Mouse (Mus musculus): ENCODE results near the gene Rab11fip4.
"Not testable (repeated sequence)": the region's sequence is repeated elsewhere in the genome, so short reads cannot be mapped to it uniquely, and the experiment has no call there.

Gene Rab11fip4

DNA sequence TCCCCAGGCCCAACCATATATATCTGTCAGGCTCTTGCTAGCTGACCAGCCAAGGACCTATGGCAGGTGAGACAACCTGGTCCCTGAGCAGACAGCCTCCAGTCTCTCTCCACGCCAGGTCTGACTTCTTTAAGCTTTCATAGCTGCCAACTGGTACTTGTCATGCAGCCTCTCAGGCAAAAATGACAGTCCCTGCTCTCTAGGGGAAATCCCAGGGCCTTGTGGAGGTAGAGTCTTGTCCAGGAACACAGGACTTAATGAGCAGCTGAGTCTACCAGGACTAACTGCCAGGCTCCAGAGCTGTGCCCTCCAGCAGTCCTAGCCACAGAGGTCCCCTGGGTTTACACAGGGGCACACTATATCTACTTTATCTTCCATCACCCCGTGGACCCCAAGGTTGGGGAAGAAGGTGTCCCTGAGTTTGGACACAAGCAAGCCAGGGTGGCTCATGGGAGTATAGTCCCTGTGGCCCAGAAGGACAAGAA is 85.5 kb downstream of the Rab11fip4 start:
- DNase-seq (ENCODE audit: low read depth, low spot score), result no peak

DNA sequence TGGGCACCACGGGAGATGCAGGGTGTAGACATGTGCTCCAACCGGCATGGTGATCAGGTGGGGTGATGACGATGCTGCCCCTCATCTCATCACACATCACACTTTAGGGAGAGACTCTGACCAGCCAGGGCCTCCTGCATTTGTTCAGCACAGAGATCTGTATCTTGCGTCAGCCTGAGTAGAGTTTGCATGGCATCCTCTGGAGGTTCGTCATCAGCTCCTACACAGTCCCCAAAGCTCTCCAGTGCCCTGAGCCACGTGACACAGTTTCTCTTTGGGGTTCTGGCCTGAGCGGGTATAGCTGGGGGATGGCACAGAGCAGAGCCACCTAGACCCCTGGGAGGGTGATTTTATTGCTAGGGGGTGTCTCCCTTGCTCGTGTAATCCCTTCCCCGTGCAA is 86.4 kb downstream of the Rab11fip4 start:
- no peak for DNase-seq (ENCODE audit: low read depth, low spot score)

GRCm38 (mm10) chr11:79678363-79679153 is 87.5 kb downstream of the Rab11fip4 start:
- DNase-seq (ENCODE audit: low read depth, low spot score), result no peak

DNA sequence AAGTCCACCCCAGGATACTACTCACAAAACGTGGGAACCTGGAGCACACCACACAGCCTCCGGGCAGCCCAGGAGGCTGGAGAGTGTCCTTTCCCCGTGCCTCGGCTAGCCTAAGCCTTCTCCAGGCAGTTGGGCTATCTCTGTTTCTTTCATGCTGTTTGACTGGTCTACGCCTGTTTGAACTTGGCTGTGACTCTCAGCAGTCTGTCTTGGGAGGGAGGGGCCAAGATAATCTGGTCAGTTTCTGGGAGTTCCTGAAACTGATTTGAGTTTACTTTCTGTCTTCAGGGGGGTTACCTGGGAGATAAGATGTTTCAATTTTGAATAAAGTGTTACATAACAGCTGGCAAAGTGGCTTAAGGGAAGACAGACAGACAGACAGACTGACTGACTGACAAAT is 88.9 kb downstream of the Rab11fip4 start:
- DNase-seq (ENCODE audit: low read depth, low spot score), result no peak

DNA sequence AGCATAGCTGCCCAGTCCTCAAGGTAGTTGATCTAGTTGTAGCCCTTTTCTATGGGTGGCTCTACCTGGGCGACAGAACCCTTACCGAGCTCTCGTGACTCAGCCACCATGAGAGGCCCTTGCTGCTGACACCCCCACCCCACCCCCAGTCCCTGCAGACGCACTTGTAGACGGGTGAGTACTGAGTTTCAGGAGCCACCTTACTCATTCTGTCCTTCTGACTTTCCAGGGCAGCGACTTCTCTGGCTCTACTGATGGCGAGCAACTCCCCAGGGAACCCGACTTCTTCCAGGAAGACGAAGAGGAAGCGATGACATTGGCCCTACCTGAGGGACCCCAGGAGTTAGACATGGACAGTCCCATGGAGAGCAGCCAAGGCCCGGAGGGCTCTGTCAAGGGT is 89.5 kb downstream of the Rab11fip4 start:
- DNase-seq (ENCODE audit: low read depth, low spot score), result no peak

DNA sequence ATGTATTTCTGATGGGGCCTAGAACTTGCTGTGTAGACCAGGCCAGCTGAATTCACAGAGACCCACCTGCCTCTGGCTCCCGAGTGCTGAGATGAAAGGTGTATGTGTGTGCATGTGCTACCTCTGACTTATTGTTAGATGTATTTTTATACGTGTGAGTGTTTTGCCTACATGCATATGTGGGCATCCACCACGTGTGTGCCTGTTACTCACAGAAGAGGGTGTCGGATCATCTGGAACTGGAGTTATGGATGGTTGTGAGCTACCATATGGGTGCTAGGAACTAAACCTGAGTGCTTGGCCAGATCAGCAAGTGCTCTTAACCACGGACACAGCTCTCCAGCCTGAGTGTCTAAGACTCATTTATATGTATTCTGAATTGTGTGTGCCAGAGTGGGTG is 90.2 kb downstream of the Rab11fip4 start:
- DNase-seq (ENCODE audit: low read depth, low spot score), result no peak

GRCm38 (mm10) chr11:79681798-79682197 is 90.8 kb downstream of the Rab11fip4 start:
- no peak for DNase-seq (ENCODE audit: low read depth, low spot score)

- DNase-seq (ENCODE audit: low read depth, low spot score), result no peak
Observed at GRCm38 (mm10) chr11:79685109-79685508, 94.1 kb downstream of the Rab11fip4 start.

GRCm38 (mm10) chr11:79686501-79687121 is 95.6 kb downstream of the Rab11fip4 start:
- DNase-seq (ENCODE audit: low read depth, low spot score), result peak; percentile 15

DNA sequence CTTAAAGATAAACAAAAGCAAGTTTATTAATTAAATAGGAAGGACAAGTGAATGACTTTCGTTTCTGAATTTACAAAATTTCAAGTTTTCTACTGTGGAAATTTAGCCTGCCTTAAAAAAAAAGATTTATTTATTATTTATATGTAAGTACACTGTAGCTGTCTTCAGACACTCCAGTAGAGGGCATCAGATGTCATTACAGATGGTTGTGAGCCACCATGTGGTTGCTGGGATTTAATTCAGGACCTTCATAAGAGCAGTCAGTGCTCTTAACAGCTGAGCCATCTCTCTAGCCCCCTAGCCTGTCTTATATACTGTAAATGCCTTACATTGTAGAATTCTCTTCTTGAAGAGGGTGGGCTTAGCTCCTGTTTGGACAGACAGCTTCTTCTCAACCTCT is 98.9 kb downstream of the Rab11fip4 start:
- no peak for DNase-seq (ENCODE audit: low read depth, low spot score)

DNA sequence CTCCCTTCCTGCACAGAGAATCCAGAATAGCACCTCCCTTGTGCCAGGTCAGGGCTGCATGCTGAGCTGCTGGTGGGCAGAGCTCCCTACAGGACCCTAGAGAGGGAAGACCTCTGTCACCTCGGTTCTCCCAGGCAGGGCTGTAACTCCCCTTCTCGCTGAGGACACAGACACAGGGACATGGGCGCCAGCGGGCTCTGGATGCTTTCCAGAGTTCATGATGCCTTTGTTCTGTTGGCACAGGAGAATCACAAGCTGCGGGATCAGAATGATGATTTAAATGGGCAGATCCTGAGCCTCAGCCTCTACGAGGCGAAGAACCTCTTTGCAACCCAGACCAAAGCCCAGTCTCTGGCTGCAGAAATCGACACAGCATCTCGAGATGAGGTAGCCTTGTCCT is 100.5 kb downstream of the Rab11fip4 start:
- no peak for DNase-seq (ENCODE audit: low read depth, low spot score)

GRCm38 (mm10) chr11:79696390-79697307 is 105.6 kb downstream of the Rab11fip4 start:
- DNase-seq (ENCODE audit: low read depth, low spot score), result no peak

DNA sequence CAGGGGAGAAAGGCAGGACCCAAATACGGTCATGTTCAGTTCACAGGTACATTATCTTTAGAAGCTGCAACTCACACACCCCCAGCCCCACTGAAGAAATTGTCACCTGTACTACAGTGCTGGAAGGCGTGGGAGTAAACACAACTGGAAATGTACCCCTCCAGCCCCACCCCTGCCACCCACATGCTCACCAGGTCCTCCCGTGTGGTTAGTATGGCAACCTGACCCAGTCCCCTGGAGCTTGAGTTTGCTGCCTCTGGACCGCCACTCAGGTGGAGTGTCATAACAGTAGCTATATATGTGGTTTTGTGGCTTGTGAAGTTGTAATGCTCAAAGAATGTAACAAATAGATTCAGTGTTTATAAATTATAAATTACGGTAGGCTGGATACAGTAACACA is 107.1 kb downstream of the Rab11fip4 start:
- no peak for DNase-seq (ENCODE audit: low read depth, low spot score)

DNA sequence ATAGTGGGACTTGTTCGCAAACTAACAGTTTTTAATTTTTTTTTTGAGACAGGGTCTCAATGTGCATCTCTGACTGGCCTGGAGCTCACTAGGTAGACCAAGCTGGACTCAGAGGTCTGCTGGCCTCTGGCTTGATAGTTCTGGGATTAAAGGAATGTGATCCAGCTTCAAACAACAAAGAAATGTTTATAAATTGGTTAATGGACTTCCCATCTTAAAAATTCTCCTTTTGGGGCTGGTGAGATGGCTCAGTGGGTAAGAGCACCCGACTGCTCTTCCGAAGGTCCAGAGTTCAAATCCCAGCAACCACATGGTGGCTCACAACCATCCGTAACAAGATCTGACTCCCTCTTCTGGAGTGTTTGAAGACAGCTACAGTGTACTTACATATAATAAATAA is 107.5 kb downstream of the Rab11fip4 start:
- DNase-seq (ENCODE audit: low read depth, low spot score), result not testable (repeated sequence)

GRCm38 (mm10) chr11:79701466-79701865 is 110.5 kb downstream of the Rab11fip4 start:
- DNase-seq (ENCODE audit: low read depth, low spot score), result no peak

- no peak for DNase-seq (ENCODE audit: low read depth, low spot score)
Observed at GRCm38 (mm10) chr11:79702092-79702491, 111.1 kb downstream of the Rab11fip4 start.

GRCm38 (mm10) chr11:79703452-79703851 is 112.4 kb downstream of the Rab11fip4 start:
- peak; percentile 42 for DNase-seq (ENCODE audit: low read depth, low spot score)

DNA sequence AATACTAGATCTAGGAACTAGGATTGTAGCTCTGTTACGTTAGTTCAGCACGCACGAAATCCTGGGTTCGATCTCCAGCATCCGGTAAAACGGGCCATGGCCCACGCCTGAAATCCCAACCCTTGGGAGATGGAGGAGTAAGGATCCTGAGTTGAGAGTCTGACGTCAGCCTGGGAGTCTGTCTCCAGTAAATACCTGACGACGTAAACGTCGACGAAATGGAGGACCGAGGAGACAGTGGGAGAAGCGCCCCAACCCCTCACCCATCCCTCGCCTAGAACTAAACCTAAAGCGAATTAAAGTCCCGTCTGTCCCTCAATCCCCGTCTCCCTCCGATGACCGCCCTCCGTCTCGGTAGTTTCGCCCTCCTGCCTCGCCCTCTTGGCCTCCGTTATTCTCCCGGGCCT is 112.9 kb downstream of the Rab11fip4 start:
- DNase-seq (ENCODE audit: low read depth, low spot score), result peak; percentile 37

- peak; percentile 85 for DNase-seq (ENCODE audit: low read depth, low spot score)
Observed at GRCm38 (mm10) chr11:79704318-79705150, 113.5 kb downstream of the Rab11fip4 start.

- DNase-seq (ENCODE audit: low read depth, low spot score), result no peak
Observed at GRCm38 (mm10) chr11:79707084-79707483, 116.1 kb downstream of the Rab11fip4 start.

All from c-Kit-negative CD71-positive TER-119-positive erythroid progenitor cells, embryonic 14.5 days (primary cell).